11 mouse cellular contexts compared by ENCODE assay signal in genomic region chr10:95729890-95730289, GRCm38 (mm10). TPM values are rescaled to one million over a fixed set of nuclear protein-coding genes. Genes with fewer than 3 reads are reported as not detected.
DNase-seq lines count a peak whose midpoint lies in the region; ATAC-seq lines count a peak whose summit lies in the region.
"Had no signal": no experiment of that assay in that cellular context is flagged by ENCODE, and none has a peak within 500 bp of the region (broad histone marks: within the 10 kb centered on the region; RNA-seq: fewer than 3 reads in every experiment).

No protein-coding gene starts in this region.

- 31% methylated on average over 9 of the region's 9 CpGs for WGBS in hindbrain, embryonic 15.5 days
- 4% methylated on average over 9 of the region's 9 CpGs for WGBS in limb, embryonic 12.5 days

- H3K4me1 ChIP-seq in hindbrain, embryonic 15.5 days (replicated peaks) = peaks cover 9% of the 10 kb centered on the region; the same call in 1 of the 2 replicates
- peaks cover 45% of the 10 kb centered on the region for H3K4me1 ChIP-seq in limb, embryonic 12.5 days (replicated peaks)

- DNase-seq in ES-CJ7 (ENCODE audit: low read depth, low spot score) (peak; percentile 34), ZHBTc4 (ENCODE audit: low read depth, low spot score) (peak; percentile 76)
- no peak for DNase-seq in ovary, adult 18-20 months (ENCODE audit: low spot score)
- no peak for DNase-seq in thymus, postnatal 10 days (ENCODE audit: low spot score in 2 of 2)
- no peak for DNase-seq in natural killer cell, adult 2 months (ENCODE audit: low spot score in 2 of 2)
- DNase-seq in frontal cortex, adult 2 months (ENCODE audit: extremely low spot score in 1 of 2, low spot score in 1 of 2) = no peak
- DNase-seq: adrenal gland, adult 2 months; gastrocnemius, postnatal 36 days had no signal

- no peak overlapping the region for H3K9ac ChIP-seq in hindbrain, embryonic 15.5 days
- no peak overlapping the region for H3K9ac ChIP-seq in limb, embryonic 12.5 days (replicated peaks)

- no peaks in the 10 kb centered on the region for H3K9me3 ChIP-seq in hindbrain, embryonic 15.5 days
- no peaks in the 10 kb centered on the region for H3K9me3 ChIP-seq in limb, embryonic 12.5 days

- no peak overlapping the region for H3K27ac ChIP-seq in hindbrain, embryonic 15.5 days (replicated peaks)
- peak overlapping the region; percentile 82 for H3K27ac ChIP-seq in limb, embryonic 12.5 days

- no peak overlapping the region for H3K4me3 ChIP-seq in hindbrain, embryonic 15.5 days
- H3K4me3 ChIP-seq in limb, embryonic 12.5 days (replicated peaks) = no peak overlapping the region; the same call in 1 of the 2 replicates
- H3K4me3 ChIP-seq: myocyte had no signal

- peak; percentile 91 for ATAC-seq in hindbrain, embryonic 15.5 days (ENCODE audit: low FRiP score, low read depth)
- ATAC-seq in limb, embryonic 12.5 days (ENCODE audit: insufficient number of reproducible peaks, insufficient read depth, low FRiP score, low TSS enrichment, low read depth) = peak; percentile 98

- H3K27me3 ChIP-seq in hindbrain, embryonic 15.5 days = no peaks in the 10 kb centered on the region
- no peaks in the 10 kb centered on the region for H3K27me3 ChIP-seq in limb, embryonic 12.5 days

- H3K4me2 ChIP-seq in hindbrain, embryonic 15.5 days = no peak overlapping the region
- peak overlapping the region; percentile 38 for H3K4me2 ChIP-seq in limb, embryonic 12.5 days

- no peaks in the 10 kb centered on the region for H3K36me3 ChIP-seq in hindbrain, embryonic 15.5 days
- no peaks in the 10 kb centered on the region for H3K36me3 ChIP-seq in limb, embryonic 12.5 days

RNA-seq across cellular contexts. Expression of gene Anapc15-ps, which starts 56.6 kb away (rescaled TPM):
- polyA plus RNA-seq in hindbrain, embryonic 15.5 days (2015; fragmentation: Nextera tagmentation; extraction: Ambion mirVana) = not detected in 2 replicates
- not detected in 2 replicates for polyA plus RNA-seq in limb, embryonic 12.5 days (2016; fragmentation: Nextera tagmentation; extraction: Ambion mirVana)
- polyA plus RNA-seq in frontal cortex, adult 2 months (2012; rRNA removed) = 1.3 TPM in 1 of 2 replicates, not detected in the other
- polyA plus RNA-seq: adrenal gland, adult 2 months had no signal

Comparison
In these comparisons a context has a peak if more than half of its experiments do, and no peak if none do; other contexts are left out.
1. DNase-seq: peak in ES-CJ7 (single experiment) and ZHBTc4 (single experiment); none in ovary, adult 18-20 months (single experiment), thymus, postnatal 10 days (0 of 2), natural killer cell, adult 2 months (0 of 2) and frontal cortex, adult 2 months (0 of 2).